ENCODE assay signal across 11 mouse cellular contexts in the genomic region with DNA sequence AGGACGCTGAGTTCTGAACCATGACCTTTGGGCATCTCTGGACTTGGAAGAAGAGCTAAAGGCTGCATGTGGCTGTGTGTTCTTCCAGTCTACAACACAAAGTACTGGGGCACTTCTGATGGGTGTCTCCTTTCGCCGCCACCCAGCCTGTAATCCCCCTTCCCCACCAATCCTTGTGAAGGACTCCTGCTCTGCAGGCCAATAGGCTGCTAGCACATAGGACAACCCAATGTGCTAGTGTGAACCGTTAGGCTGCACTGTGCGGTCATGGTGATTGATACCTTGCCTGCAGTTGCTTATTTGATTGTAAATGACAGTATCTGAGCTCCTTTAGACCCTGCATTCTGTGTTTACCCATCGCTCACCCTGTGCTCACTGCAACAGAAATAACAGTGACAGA.
"Had no signal": no experiment of that assay in that cellular context is flagged by ENCODE, and none has a peak within 500 bp of the region (broad histone marks: within the 10 kb centered on the region; RNA-seq: fewer than 3 reads in every experiment).

No protein-coding gene starts in this region.

- DNase-seq: kidney, postnatal 10 days; left cerebral cortex, postnatal 4 days; lung, adult 2 months; lung, postnatal 36 days; thymus, adult 18-20 months; thymus, postnatal 25 days had no signal

- H3K4me2 ChIP-seq: limb, embryonic 13.5 days; liver, embryonic 11.5 days; liver, embryonic 15.5 days; midbrain, embryonic 13.5 days had no signal

- H3K4me1 ChIP-seq: liver, embryonic 15.5 days had no signal

- H3K9me3 ChIP-seq: limb, embryonic 13.5 days; liver, embryonic 15.5 days; midbrain, embryonic 13.5 days had no signal

- H3K36me3 ChIP-seq: limb, embryonic 13.5 days; liver, embryonic 15.5 days; midbrain, embryonic 13.5 days had no signal

- H3K4me3 ChIP-seq: limb, embryonic 13.5 days; liver, embryonic 15.5 days; midbrain, embryonic 13.5 days had no signal

- H3K9ac ChIP-seq: limb, embryonic 13.5 days; liver, embryonic 15.5 days; midbrain, embryonic 13.5 days had no signal

- H3K27ac ChIP-seq: limb, embryonic 13.5 days; liver, embryonic 15.5 days; midbrain, embryonic 13.5 days had no signal

- ATAC-seq: lung, postnatal 0 days; midbrain, embryonic 13.5 days had no signal
